Mouse (Mus musculus): Measurements from ENCODE around the gene Hist1h3a. TPM values are rescaled to one million over a fixed set of nuclear protein-coding genes. Genes with fewer than 3 reads are reported as not detected.
A peak's percentile ranks its signal among the peaks of the same experiment; 100 is the strongest.
"Not testable (repeated sequence)": the region's sequence is repeated elsewhere in the genome, so short reads cannot be mapped to it uniquely, and the experiment has no call there.

Hist1h3a gene
- polyA plus RNA-seq, 1 experiment, result 29.4 TPM

DNA sequence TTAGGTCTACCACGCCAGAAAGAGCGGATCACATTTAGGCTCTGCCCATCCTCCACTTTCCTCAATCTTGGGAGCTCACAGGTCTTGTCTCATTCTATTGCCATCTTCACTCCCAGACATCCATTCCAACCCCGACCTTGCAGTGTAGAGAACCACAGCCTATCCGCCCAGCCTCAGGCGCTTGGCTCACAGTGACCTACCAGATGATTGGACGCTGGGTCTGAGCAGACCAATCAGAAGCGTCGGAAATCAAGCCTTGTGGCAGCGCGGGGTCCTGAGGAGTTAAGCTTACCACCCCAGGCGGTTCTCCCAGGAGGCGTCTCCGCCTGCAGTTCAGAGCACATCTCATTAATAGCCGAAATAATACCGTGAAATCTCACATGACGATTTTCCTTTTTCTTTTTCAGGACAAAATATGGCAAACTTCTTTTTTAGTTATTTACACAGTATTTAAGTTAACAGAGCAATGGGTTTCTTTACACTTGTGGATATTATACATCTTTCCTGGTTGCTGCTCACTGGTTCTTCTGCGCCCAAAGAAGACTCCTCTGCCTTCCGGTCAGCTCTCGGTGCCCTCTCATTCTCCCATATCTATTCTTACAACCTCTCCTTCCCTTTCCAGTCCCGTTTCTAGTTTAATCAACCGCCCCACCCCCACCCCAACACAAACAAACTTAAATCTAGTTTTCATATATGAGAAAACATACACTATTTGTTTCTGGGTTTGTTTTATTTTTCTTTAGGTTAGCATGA is 10.6 kb upstream of the Hist1h3a start:
- H3K27me3 ChIP-seq (ENCODE audit: control insufficient read depth, insufficient read depth, low read length), result no peaks in the 10 kb centered on the region
- 0 out of 2 replicates have a peak overlapping the region, but pooled peaks have one; percentile 18 for H3K27ac ChIP-seq (ENCODE audit: control insufficient read depth, insufficient read depth, low read depth, low read length)
- peaks cover 9% of the 10 kb centered on the region for H3K4me1 ChIP-seq (ENCODE audit: control insufficient read depth, insufficient read depth, low read length)
- H3K4me3 ChIP-seq (ENCODE audit: control insufficient read depth, low read depth, low read length), result peak overlapping the region; percentile 40; the same call in 1 of the 2 replicates
- TF ChIP-seq POLR2A (IDR thresholded peaks at IDR 0.05; ENCODE audit: control insufficient read depth, low read depth, low read length), result no peak
- no peak for TF ChIP-seq CTCF (IDR thresholded peaks at IDR 0.05; ENCODE audit: control insufficient read depth, insufficient read depth, insufficient replicate concordance, low read depth, low read length)
- no peaks in the 10 kb centered on the region for H3K36me3 ChIP-seq (ENCODE audit: control insufficient read depth, insufficient read depth, low read length)

- H3K27ac ChIP-seq (ENCODE audit: control insufficient read depth, insufficient read depth, low read depth, low read length); H3K27me3 ChIP-seq (ENCODE audit: control insufficient read depth, insufficient read depth, low read length); H3K36me3 ChIP-seq (ENCODE audit: control insufficient read depth, insufficient read depth, low read length); H3K4me3 ChIP-seq (ENCODE audit: control insufficient read depth, low read depth, low read length): not testable (repeated sequence)
- peaks cover 14% of the 10 kb centered on the region for H3K4me1 ChIP-seq (ENCODE audit: control insufficient read depth, insufficient read depth, low read length)
These were observed 7.4 kb upstream of the Hist1h3a start, which contains the start of gene Trim38 for GRCm38 (mm10) chr13:23769613-23770012. TSS of gene Trim38 (plus strand) at chr13:23769913.

GRCm38 (mm10) chr13:23768834-23769397 is 6.7 kb upstream of the Hist1h3a start:
- H3K27me3 ChIP-seq (ENCODE audit: control insufficient read depth, insufficient read depth, low read length), result no peaks in the 10 kb centered on the region
- H3K4me1 ChIP-seq (ENCODE audit: control insufficient read depth, insufficient read depth, low read length), result peaks cover 16% of the 10 kb centered on the region
- H3K36me3 ChIP-seq (ENCODE audit: control insufficient read depth, insufficient read depth, low read length), result no peaks in the 10 kb centered on the region
- H3K27ac ChIP-seq (ENCODE audit: control insufficient read depth, insufficient read depth, low read depth, low read length), result no peak overlapping the region
- no peak for TF ChIP-seq CTCF (IDR thresholded peaks at IDR 0.05; ENCODE audit: control insufficient read depth, insufficient read depth, insufficient replicate concordance, low read depth, low read length)
- TF ChIP-seq POLR2A (IDR thresholded peaks at IDR 0.05; ENCODE audit: control insufficient read depth, low read depth, low read length), result no peak
- H3K4me3 ChIP-seq (ENCODE audit: control insufficient read depth, low read depth, low read length), result no peak overlapping the region

DNA sequence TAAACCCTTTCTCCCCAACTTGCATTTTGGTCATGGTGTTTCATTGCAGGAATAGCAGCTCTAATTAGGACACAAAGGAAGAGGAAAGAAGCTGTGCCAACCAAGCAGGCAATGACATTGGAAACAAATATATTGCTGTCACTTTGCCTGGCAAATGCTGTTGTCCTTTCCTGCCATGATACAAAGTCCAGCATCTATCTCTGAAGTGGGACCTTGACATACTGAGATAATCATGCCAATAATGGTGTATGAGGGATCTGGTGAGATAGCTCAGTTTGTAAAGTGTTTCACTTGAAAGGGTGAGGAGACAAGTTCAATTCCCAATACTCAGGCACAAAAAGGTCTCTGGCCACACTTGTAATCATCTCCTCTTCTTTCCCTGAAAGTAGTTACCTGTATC is 4.6 kb upstream of the Hist1h3a start:
- no peak for TF ChIP-seq POLR2A (IDR thresholded peaks at IDR 0.05; ENCODE audit: control insufficient read depth, low read depth, low read length)
- no peak for TF ChIP-seq CTCF (IDR thresholded peaks at IDR 0.05; ENCODE audit: control insufficient read depth, insufficient read depth, insufficient replicate concordance, low read depth, low read length)
- H3K36me3 ChIP-seq (ENCODE audit: control insufficient read depth, insufficient read depth, low read length), result no peaks in the 10 kb centered on the region
- no peak overlapping the region for H3K27ac ChIP-seq (ENCODE audit: control insufficient read depth, insufficient read depth, low read depth, low read length)
- no peaks in the 10 kb centered on the region for H3K27me3 ChIP-seq (ENCODE audit: control insufficient read depth, insufficient read depth, low read length)
- H3K4me1 ChIP-seq (ENCODE audit: control insufficient read depth, insufficient read depth, low read length), result peaks cover 9% of the 10 kb centered on the region
- H3K4me3 ChIP-seq (ENCODE audit: control insufficient read depth, low read depth, low read length), result no peak overlapping the region

DNA sequence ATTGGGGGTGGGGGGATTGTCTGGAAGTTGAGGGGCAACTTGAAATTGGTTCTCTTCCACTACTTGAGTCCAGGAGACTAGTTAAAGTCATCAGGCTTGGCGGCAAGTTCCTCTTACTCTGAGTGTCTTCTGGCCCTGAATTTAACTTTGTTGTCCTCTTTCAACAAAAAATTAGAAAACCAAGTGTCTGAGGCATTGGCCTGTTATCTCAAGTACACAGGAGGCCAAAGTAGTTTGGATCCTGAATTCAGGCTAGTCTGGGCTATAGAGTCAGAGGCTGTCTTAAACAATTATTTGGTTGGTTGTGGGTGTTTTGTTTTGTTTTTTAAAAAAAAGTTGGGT is 3.0 kb upstream of the Hist1h3a start:
- no peaks in the 10 kb centered on the region for H3K27me3 ChIP-seq (ENCODE audit: control insufficient read depth, insufficient read depth, low read length)
- no peaks in the 10 kb centered on the region for H3K36me3 ChIP-seq (ENCODE audit: control insufficient read depth, insufficient read depth, low read length)
- peak overlapping the region; percentile 50; the same call in 1 of the 2 replicates for H3K27ac ChIP-seq (ENCODE audit: control insufficient read depth, insufficient read depth, low read depth, low read length)
- no peak for TF ChIP-seq POLR2A (IDR thresholded peaks at IDR 0.05; ENCODE audit: control insufficient read depth, low read depth, low read length)
- no peak for TF ChIP-seq CTCF (IDR thresholded peaks at IDR 0.05; ENCODE audit: control insufficient read depth, insufficient read depth, insufficient replicate concordance, low read depth, low read length)
- peaks cover 9% of the 10 kb centered on the region for H3K4me1 ChIP-seq (ENCODE audit: control insufficient read depth, insufficient read depth, low read length)
- H3K4me3 ChIP-seq (ENCODE audit: control insufficient read depth, low read depth, low read length), result no peak overlapping the region

DNA sequence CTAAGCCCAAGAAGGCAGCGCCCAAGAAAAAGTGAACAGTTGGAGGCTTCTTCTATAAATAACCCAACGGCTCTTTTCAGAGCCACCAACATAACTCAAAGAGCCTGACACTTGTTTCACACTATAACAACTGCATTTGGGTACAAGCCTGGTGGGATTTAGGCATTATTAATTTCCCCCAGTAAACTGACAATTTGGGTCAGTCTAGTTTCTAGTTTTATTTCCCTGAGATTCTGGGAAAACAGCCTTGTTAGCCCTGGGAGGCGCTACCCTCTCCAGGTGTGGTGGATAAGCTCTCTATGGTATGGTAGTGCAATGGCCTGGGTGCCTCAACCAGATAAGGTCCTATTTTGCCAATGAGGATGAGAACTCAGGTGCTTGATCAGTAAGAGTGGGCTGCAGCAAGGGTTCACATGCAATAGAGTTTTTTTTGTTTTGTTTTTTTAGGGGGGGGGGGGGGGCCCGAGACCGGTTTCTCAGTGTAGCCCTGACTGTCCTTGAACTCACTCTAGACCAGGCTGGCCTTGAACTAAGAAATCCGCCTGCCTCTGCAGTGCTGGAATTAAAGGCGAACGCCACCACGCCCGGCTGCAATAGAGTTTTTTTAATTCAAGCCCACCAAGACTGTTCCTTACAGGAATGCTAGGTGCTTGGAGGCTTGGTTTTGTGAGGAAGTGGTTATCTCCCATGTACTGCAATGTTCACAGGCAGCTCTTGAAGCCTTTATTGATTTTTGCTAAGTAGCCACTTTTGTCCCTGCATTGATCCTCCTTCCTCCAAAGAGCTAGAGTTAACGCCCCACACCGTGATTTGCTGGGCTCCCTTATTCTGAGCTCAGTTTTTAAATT is 2.4 kb upstream of the Hist1h3a start:
- Histone ChIP-seq H3K4me1 (ENCODE audit: control insufficient read depth, insufficient read depth, low read length) (peaks cover 9% of the 10 kb centered on the region), H3K27me3 (ENCODE audit: control insufficient read depth, insufficient read depth, low read length) (no peaks in the 10 kb centered on the region), H3K36me3 (ENCODE audit: control insufficient read depth, insufficient read depth, low read length) (no peaks in the 10 kb centered on the region), H3K27ac (ENCODE audit: control insufficient read depth, insufficient read depth, low read depth, low read length) (peak overlapping the region; percentile 69), H3K4me3 (ENCODE audit: control insufficient read depth, low read depth, low read length) (peak overlapping the region; percentile 72)
- TF ChIP-seq CTCF (IDR thresholded peaks at IDR 0.05; ENCODE audit: control insufficient read depth, insufficient read depth, insufficient replicate concordance, low read depth, low read length) (no peak), POLR2A (IDR thresholded peaks at IDR 0.05; ENCODE audit: control insufficient read depth, low read depth, low read length) (no peak)
